Mouse (Mus musculus): ENCODE data around the gene Ywhae. TPM values are rescaled to one million over a fixed set of nuclear protein-coding genes. Genes with fewer than 3 reads are reported as not detected.

Gene Ywhae
- polyA plus RNA-seq, 1 experiment from 2014 or later = 961 TPM

GRCm38 (mm10) chr11:75768091-75768989 lies 35.7 kb downstream of the Ywhae start:
- H3K4me3 ChIP-seq = no peak overlapping the region
- H3K9ac ChIP-seq = no peak overlapping the region
- H3K4me1 ChIP-seq = peaks cover 4% of the 10 kb centered on the region; the same call in 1 of the 2 replicates
- H3K9me3 ChIP-seq = no peaks in the 10 kb centered on the region
- no peak; the same call in 1 of the 2 replicates for ATAC-seq (ENCODE audit: borderline replicate concordance, extremely low read depth, low FRiP score, low TSS enrichment)
- peak overlapping the region; percentile 47 for H3K4me2 ChIP-seq
- H3K27me3 ChIP-seq = no peaks in the 10 kb centered on the region
- WGBS = 44% methylated on average over 6 of the region's 6 CpGs
- peaks cover 46% of the 10 kb centered on the region for H3K36me3 ChIP-seq
- no peak overlapping the region for H3K27ac ChIP-seq

GRCm38 (mm10) chr11:75769206-75769605 lies 36.5 kb downstream of the Ywhae start:
- H3K9ac ChIP-seq = no peak overlapping the region
- no peaks in the 10 kb centered on the region for H3K27me3 ChIP-seq
- H3K36me3 ChIP-seq = peaks cover 38% of the 10 kb centered on the region
- 0% methylated on average over 23 of the region's 23 CpGs for WGBS
- no peak overlapping the region for H3K4me3 ChIP-seq
- H3K27ac ChIP-seq = no peak overlapping the region
- peaks cover 4% of the 10 kb centered on the region; the same call in 1 of the 2 replicates for H3K4me1 ChIP-seq
- no peaks in the 10 kb centered on the region for H3K9me3 ChIP-seq
- H3K4me2 ChIP-seq = peak overlapping the region; percentile 47
- ATAC-seq (ENCODE audit: borderline replicate concordance, extremely low read depth, low FRiP score, low TSS enrichment) = peak; percentile 89

GRCm38 (mm10) chr11:75772562-75772961 lies 39.9 kb downstream of the Ywhae start:
- no peak for ATAC-seq (ENCODE audit: borderline replicate concordance, extremely low read depth, low FRiP score, low TSS enrichment)
- no peak overlapping the region for H3K4me3 ChIP-seq
- WGBS = 77% methylated on average over 5 of the region's 5 CpGs

GRCm38 (mm10) chr11:75775919-75776318 lies 43.2 kb downstream of the Ywhae start:
- Histone ChIP-seq H3K36me3 (no peaks in the 10 kb centered on the region), H3K4me3 (no peak overlapping the region), H3K27ac (no peak overlapping the region), H3K9ac (no peak overlapping the region), H3K9me3 (no peaks in the 10 kb centered on the region), H3K4me2 (no peak overlapping the region), H3K27me3 (no peaks in the 10 kb centered on the region), H3K4me1 (no peaks in the 10 kb centered on the region)
- ATAC-seq (ENCODE audit: borderline replicate concordance, extremely low read depth, low FRiP score, low TSS enrichment) = no peak
- 83% methylated on average over 1 of the region's 1 CpGs for WGBS

More at GRCm38 (mm10) chr11:75772562-75772961, 39.9 kb downstream of the Ywhae start:
- Histone ChIP-seq H3K9me3 (no peaks in the 10 kb centered on the region), H3K4me1 (peaks cover 4% of the 10 kb centered on the region; the same call in 1 of the 2 replicates), H3K9ac (no peak overlapping the region), H3K27me3 (no peaks in the 10 kb centered on the region), H3K36me3 (peaks cover 5% of the 10 kb centered on the region), H3K4me2 (no peak overlapping the region), H3K27ac (no peak overlapping the region)

- no peak overlapping the region for H3K4me2 ChIP-seq
- H3K4me3 ChIP-seq = no peak overlapping the region
- no peaks in the 10 kb centered on the region for H3K27me3 ChIP-seq
- no peak overlapping the region for H3K27ac ChIP-seq
- H3K9ac ChIP-seq = no peak overlapping the region
- ATAC-seq (ENCODE audit: borderline replicate concordance, extremely low read depth, low FRiP score, low TSS enrichment) = peak; percentile 53
- WGBS = 18% methylated on average over 6 of the region's 6 CpGs
- no peaks in the 10 kb centered on the region for H3K9me3 ChIP-seq
- no peaks in the 10 kb centered on the region for H3K4me1 ChIP-seq
- H3K36me3 ChIP-seq = no peaks in the 10 kb centered on the region
These were observed 49.2 kb downstream of the Ywhae start for GRCm38 (mm10) chr11:75781919-75782318.

- ATAC-seq (ENCODE audit: borderline replicate concordance, extremely low read depth, low FRiP score, low TSS enrichment) = no peak
- Histone ChIP-seq H3K4me3 (no peak overlapping the region), H3K27me3 (no peaks in the 10 kb centered on the region; the same call in 1 of the 2 replicates), H3K36me3 (no peaks in the 10 kb centered on the region), H3K9ac (no peak overlapping the region), H3K4me2 (no peak overlapping the region), H3K9me3 (no peaks in the 10 kb centered on the region), H3K4me1 (no peaks in the 10 kb centered on the region), H3K27ac (no peak overlapping the region)
- 71% methylated on average over 5 of the region's 5 CpGs for WGBS
These were observed 51.1 kb downstream of the Ywhae start for GRCm38 (mm10) chr11:75783799-75784198.

- no peaks in the 10 kb centered on the region for H3K4me1 ChIP-seq
- no peak overlapping the region for H3K4me2 ChIP-seq
- H3K27ac ChIP-seq = no peak overlapping the region
- ATAC-seq (ENCODE audit: borderline replicate concordance, extremely low read depth, low FRiP score, low TSS enrichment) = no peak
- H3K9me3 ChIP-seq = no peaks in the 10 kb centered on the region
- H3K36me3 ChIP-seq = no peaks in the 10 kb centered on the region
- 70% methylated on average over 8 of the region's 8 CpGs for WGBS
- no peak overlapping the region for H3K4me3 ChIP-seq
- H3K27me3 ChIP-seq = no peaks in the 10 kb centered on the region; the same call in 1 of the 2 replicates
- H3K9ac ChIP-seq = no peak overlapping the region
These were observed 53.2 kb downstream of the Ywhae start for GRCm38 (mm10) chr11:75785897-75786296.

- Histone ChIP-seq H3K36me3 (no peaks in the 10 kb centered on the region), H3K4me3 (no peak overlapping the region), H3K4me1 (peaks cover 15% of the 10 kb centered on the region), H3K4me2 (no peak overlapping the region), H3K27me3 (peaks cover 45% of the 10 kb centered on the region), H3K27ac (no peak overlapping the region), H3K9me3 (no peaks in the 10 kb centered on the region), H3K9ac (no peak overlapping the region)
- 68% methylated on average over 5 of the region's 5 CpGs for WGBS
- ATAC-seq (ENCODE audit: borderline replicate concordance, extremely low read depth, low FRiP score, low TSS enrichment) = no peak
These were observed 59.9 kb downstream of the Ywhae start for GRCm38 (mm10) chr11:75792535-75792934.

GRCm38 (mm10) chr11:75793351-75793750 lies 60.7 kb downstream of the Ywhae start:
- no peak overlapping the region for H3K27ac ChIP-seq
- peaks cover 50% of the 10 kb centered on the region for H3K27me3 ChIP-seq
- no peak overlapping the region for H3K9ac ChIP-seq
- H3K36me3 ChIP-seq = no peaks in the 10 kb centered on the region
- ATAC-seq (ENCODE audit: borderline replicate concordance, extremely low read depth, low FRiP score, low TSS enrichment) = no peak
- H3K4me2 ChIP-seq = no peak overlapping the region
- whole genome bisulfite sequencing = 74% methylated on average over 5 of the region's 5 CpGs
- H3K9me3 ChIP-seq = no peaks in the 10 kb centered on the region
- no peak overlapping the region for H3K4me3 ChIP-seq
- H3K4me1 ChIP-seq = peaks cover 15% of the 10 kb centered on the region

GRCm38 (mm10) chr11:75794602-75795320 lies 62.1 kb downstream of the Ywhae start:
- H3K9me3 ChIP-seq = no peaks in the 10 kb centered on the region
- no peak overlapping the region for H3K27ac ChIP-seq
- H3K27me3 ChIP-seq = peaks cover 50% of the 10 kb centered on the region
- H3K9ac ChIP-seq = peak overlapping the region; percentile 50
- peak overlapping the region; percentile 86 for H3K4me2 ChIP-seq
- WGBS = 8% methylated on average over 43 of the region's 45 CpGs
- 0 out of 2 replicates have a peak, but pooled peaks have one; percentile 19 for ATAC-seq (ENCODE audit: borderline replicate concordance, extremely low read depth, low FRiP score, low TSS enrichment)
- no peaks in the 10 kb centered on the region for H3K36me3 ChIP-seq
- peak overlapping the region; percentile 49 for H3K4me3 ChIP-seq
- peaks cover 15% of the 10 kb centered on the region for H3K4me1 ChIP-seq

GRCm38 (mm10) chr11:75795321-75795636 lies 62.6 kb downstream of the Ywhae start:
- Histone ChIP-seq H3K36me3 (no peaks in the 10 kb centered on the region), H3K27me3 (peaks cover 50% of the 10 kb centered on the region), H3K27ac (no peak overlapping the region), H3K9ac (peak overlapping the region; percentile 50), H3K4me3 (peak overlapping the region; percentile 49), H3K4me1 (peaks cover 15% of the 10 kb centered on the region), H3K4me2 (peak overlapping the region; percentile 86), H3K9me3 (no peaks in the 10 kb centered on the region)
- no peak for ATAC-seq (ENCODE audit: borderline replicate concordance, extremely low read depth, low FRiP score, low TSS enrichment)
- 2% methylated on average over 32 of the region's 42 CpGs for WGBS

- H3K4me3 ChIP-seq = peak within 1 kb of the TSS; percentile 49
- peaks cover 50% of the 10 kb centered on the region for H3K27me3 ChIP-seq
- peak within 1 kb of the TSS; percentile 50 for H3K9ac ChIP-seq
- peaks cover 18% of the 10 kb centered on the region for H3K4me1 ChIP-seq
- no peaks in the 10 kb centered on the region for H3K9me3 ChIP-seq
- ATAC-seq (ENCODE audit: borderline replicate concordance, extremely low read depth, low FRiP score, low TSS enrichment) = peak; percentile 39; the same call in 1 of the 2 replicates
- H3K4me2 ChIP-seq = peak within 1 kb of the TSS; percentile 86
- no peaks in the 10 kb centered on the region for H3K36me3 ChIP-seq
- H3K27ac ChIP-seq = no peak within 1 kb of the TSS
- 2% methylated on average over 37 of the region's 37 CpGs for WGBS
These were observed 63.4 kb downstream of the Ywhae start, which contains the start of gene Doc2b for GRCm38 (mm10) chr11:75796029-75796445. TSS of gene Doc2b (minus strand) at chr11:75796049.

All from lung, embryonic 15.5 days (tissue).